Mouse (Mus musculus) bone marrow, adult 2 months (tissue): ENCODE results near the gene Zfp217. TPM values are rescaled to one million over a fixed set of nuclear protein-coding genes. Genes with fewer than 3 reads are reported as not detected.

Source experiments
- H3K27ac ChIP-seq: fragments of 200-500 bp; 2 replicates; pipeline ENCODE4 v1.5.1; 2012; ENCODE audit warnings: low read depth, mild to moderate bottlenecking, control low read depth, inconsistent platforms, low read length; ENCODE audit not compliant: control insufficient read depth, poor library complexity, insufficient read depth
- H3K4me1 ChIP-seq: fragments of 200-500 bp; 2 replicates; pipeline ENCODE4 v1.6.1; 2011; ENCODE audit warnings: low read length; ENCODE audit not compliant: control insufficient read depth, insufficient read depth
- H3K4me3 ChIP-seq: fragments of 200-500 bp; replicated peaks from 2 replicates; pipeline ENCODE3; 2011; ENCODE audit warnings: mild to moderate bottlenecking, low read depth, low read length, control low read depth; ENCODE audit not compliant: control insufficient read depth
- CTCF ChIP-seq: fragments of 200-500 bp; IDR thresholded peaks from 2 replicates; pipeline ENCODE4 v1.5.1; 2011; ENCODE audit warnings: low read length, control low read depth; ENCODE audit not compliant: control insufficient read depth, insufficient read depth
- POLR2A ChIP-seq: fragments of 200-500 bp; IDR thresholded peaks from 2 replicates; pipeline ENCODE4 v1.6.1; 2011; ENCODE audit warnings: low read depth, mild to moderate bottlenecking, control low read depth, low read length, borderline replicate concordance; ENCODE audit not compliant: control insufficient read depth
- WGBS: fragments of 180-500 bp; shearing (Covaris S2); methylation state at CpG from one replicate; pipeline ENCODE4 v1.1.7; 2018; 5-methylcytosine and 5-hydroxymethylcytosine counted together
- polyA plus RNA-seq: library from polyadenylated mRNA; stranded (reverse); fragments of >200 nt; gene quantifications from 2 replicates; pipeline ENCODE4 v1.2.4, GENCODE M21; 2011; ENCODE audit warnings: low replicate concordance; ENCODE audit not compliant: missing spikeins, insufficient read depth, insufficient read length

Gene Zfp217
- polyA plus RNA-seq, 1 experiment, result 23.7 TPM

DNA sequence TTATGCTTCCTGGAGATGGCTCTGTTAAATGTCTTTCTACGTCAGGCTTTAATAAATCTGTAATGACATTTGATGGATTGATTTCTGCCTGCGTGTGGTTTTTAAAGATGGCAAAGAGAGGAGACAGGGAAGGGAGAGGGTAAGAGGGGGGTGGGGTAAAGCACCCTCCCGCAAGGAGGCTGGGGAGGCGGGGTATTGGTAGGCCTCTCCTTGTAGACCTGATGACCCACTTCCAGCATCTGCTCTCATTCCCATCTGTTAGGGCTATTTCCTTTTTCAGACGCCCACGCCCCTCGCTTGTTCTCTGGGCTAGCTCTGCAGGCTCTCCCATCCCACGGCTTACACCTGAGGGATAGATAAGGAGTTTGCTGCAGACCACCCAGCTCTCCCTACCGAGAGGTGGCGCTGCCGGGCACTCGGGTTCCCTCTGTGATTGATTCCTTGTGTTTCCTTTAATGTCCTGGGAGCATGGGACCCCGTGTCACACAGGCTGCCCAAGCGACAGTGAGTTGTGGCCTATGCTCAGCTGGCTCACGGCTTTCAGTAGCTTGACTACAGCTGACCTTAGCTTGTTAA, 69.4 kb downstream of the Zfp217 start:
- WGBS, result 55% methylated on average over 15 of the region's 15 CpGs
- TF ChIP-seq CTCF (no peak), POLR2A (no peak)
- Histone ChIP-seq H3K4me3 (no peak overlapping the region), H3K4me1 (no peaks in the 10 kb centered on the region), H3K27ac (no peak overlapping the region)

DNA sequence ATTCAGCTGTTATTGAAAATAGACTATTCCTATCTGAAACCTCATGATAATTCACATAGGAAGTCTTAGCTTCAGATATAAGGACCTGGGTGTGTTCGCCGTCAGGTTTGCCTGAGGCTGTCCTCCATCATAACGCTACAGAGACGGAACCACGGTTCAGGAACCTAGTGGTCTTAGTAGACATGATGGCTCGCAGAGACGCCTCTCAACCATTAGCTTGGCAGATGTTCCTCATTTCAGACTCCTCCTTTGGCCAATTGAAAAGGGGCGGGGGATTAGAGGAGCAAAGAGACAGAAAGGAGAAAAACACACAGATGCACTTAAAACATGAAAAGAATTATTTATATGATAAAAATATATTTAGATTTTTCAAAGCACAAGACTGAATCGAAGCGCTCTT, 69.9 kb downstream of the Zfp217 start:
- Histone ChIP-seq H3K4me3 (no peak overlapping the region), H3K4me1 (no peaks in the 10 kb centered on the region), H3K27ac (no peak overlapping the region)
- TF ChIP-seq POLR2A (no peak), CTCF (no peak)
- WGBS, result 63% methylated on average over 10 of the region's 10 CpGs

DNA sequence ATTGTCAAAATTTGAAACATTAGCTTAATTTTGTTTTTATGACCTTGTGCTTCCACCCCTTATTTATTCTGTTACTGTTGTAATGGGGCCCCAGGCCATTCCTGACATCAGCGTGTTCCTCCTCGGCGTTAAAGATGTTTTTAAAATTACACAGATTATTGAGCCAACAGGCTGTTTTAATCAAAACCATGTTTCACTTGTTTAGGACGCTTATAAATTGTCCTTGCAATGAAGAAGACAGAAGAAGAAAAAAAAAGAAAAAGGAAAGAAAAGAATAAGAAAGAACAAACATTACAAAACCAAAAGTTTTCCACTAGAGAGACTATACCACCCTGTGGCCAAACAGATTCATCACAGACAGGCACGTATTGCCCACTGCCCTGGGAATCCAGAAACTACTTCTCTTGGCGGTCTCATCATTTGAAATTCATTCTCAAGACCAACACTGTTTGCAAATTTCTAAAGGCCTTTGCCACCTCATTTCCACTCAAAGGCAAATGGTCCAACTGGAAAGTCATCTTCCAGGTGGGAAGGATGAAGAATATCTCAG, 70.9 kb downstream of the Zfp217 start:
- TF ChIP-seq CTCF (no peak), POLR2A (no peak)
- Histone ChIP-seq H3K4me3 (no peak overlapping the region), H3K27ac (no peak overlapping the region), H3K4me1 (no peaks in the 10 kb centered on the region)
- 79% methylated on average over 6 of the region's 6 CpGs for WGBS

- Histone ChIP-seq H3K4me1 (no peaks in the 10 kb centered on the region), H3K27ac (no peak overlapping the region), H3K4me3 (no peak overlapping the region)
- TF ChIP-seq POLR2A (no peak), CTCF (no peak)
- WGBS, result 18% methylated on average over 15 of the region's 15 CpGs
Measured at GRCm38 (mm10) chr2:170070641-170071241, 77.2 kb downstream of the Zfp217 start.

DNA sequence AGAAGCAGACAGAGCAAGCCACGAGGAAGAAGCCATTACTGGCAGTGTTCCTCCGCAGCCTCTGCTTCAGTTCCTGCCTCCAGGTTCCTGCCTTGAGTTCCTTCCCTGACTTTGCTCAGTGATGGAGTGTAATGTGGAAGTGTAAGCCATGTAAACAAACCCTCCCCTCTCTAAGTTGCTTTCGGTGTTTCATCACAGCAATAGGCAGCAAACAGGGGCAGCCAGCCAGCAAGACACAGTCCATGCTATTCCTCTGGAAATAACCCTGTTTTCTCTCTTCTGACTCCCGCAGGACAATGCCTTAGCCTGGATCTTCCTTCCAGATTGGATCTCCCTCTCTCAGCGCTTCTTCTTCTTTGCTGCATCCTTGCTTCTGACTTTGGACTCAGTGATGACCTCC, 77.9 kb downstream of the Zfp217 start:
- no peak overlapping the region for H3K4me3 ChIP-seq
- H3K4me1 ChIP-seq, result no peaks in the 10 kb centered on the region
- TF ChIP-seq CTCF, result no peak
- TF ChIP-seq POLR2A, result no peak

GRCm38 (mm10) chr2:170062378-170062777, 85.5 kb downstream of the Zfp217 start:
- no peak overlapping the region for H3K4me3 ChIP-seq
- no peak overlapping the region for H3K27ac ChIP-seq
- no peaks in the 10 kb centered on the region for H3K4me1 ChIP-seq
- 81% methylated on average over 3 of the region's 3 CpGs for WGBS
- TF ChIP-seq POLR2A (no peak), CTCF (no peak)

More for the DNA sequence above, 77.9 kb downstream of the Zfp217 start:
- no peak overlapping the region for H3K27ac ChIP-seq
- 69% methylated on average over 5 of the region's 5 CpGs for WGBS

DNA sequence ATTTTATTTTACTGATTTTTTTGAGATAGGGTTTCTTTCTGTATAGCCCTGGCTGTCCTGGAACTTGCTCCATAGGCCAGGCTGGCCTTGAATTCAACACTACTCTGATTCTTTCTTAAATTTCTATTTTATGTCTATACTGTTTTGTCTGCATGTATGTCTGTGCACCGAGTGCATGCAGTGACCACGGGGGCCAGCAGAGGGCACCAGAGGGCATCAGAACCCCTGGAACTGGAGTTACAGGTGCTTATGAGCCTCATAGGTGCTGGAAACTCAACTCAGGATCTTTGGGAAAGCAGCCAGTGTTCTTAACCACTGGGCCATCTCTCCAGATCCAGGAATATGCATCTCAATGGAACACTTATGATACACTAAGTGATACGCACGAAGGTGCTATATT, 87.8 kb downstream of the Zfp217 start:
- H3K27ac ChIP-seq, result no peak overlapping the region
- no peak overlapping the region for H3K4me3 ChIP-seq
- H3K4me1 ChIP-seq, result no peaks in the 10 kb centered on the region
- 67% methylated on average over 4 of the region's 4 CpGs for WGBS
- TF ChIP-seq POLR2A, result no peak
- TF ChIP-seq CTCF, result peak; percentile 76

DNA sequence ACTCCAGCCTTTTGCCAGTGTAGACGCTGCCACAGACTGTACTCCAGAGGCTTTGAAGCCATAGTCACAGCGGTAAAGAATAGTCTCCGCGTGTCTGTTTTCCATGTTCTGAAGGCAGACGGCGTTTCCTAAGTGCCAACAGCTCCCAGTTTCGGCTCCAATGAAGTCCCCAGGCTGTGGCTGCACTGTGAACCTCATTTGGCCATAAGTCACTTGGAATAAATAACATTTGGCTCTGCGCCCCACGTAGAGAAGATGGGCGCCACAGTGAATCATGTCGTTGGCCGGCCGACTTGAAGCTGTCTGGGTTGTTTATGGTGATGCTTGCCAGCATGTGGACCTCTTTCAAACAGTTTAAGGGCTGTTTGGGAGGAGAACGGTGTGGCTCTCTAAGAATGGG, 89.1 kb downstream of the Zfp217 start:
- Histone ChIP-seq H3K27ac (no peak overlapping the region), H3K4me3 (no peak overlapping the region), H3K4me1 (no peaks in the 10 kb centered on the region)
- WGBS, result 88% methylated on average over 14 of the region's 14 CpGs
- TF ChIP-seq POLR2A (no peak), CTCF (no peak)
